Mouse (Mus musculus) kidney, embryonic 16.5 days (tissue): ENCODE results near the gene Napb. TPM values are rescaled to one million over a fixed set of nuclear protein-coding genes. Genes with fewer than 3 reads are reported as not detected.

Source experiments
- ATAC-seq: fragments of 200-750 bp; cut with Nextera tagmentation; 2 replicates; pipeline ENCODE4 v1.8.0; 2017; ENCODE audit warnings: moderate TSS enrichment; ENCODE audit not compliant: low FRiP score, low TSS enrichment
- H3K27ac ChIP-seq: fragments of 300-500 bp; sonication (generic); 2 replicates; pipeline ENCODE4 v1.5.1; 2014; ENCODE audit warnings: low read length
- H3K27me3 ChIP-seq: fragments of 300-500 bp; sonication (generic); 2 replicates; pipeline ENCODE4 v1.6.1; 2014; ENCODE audit warnings: low read length, control low read depth, mixed read lengths; ENCODE audit not compliant: insufficient read depth
- H3K36me3 ChIP-seq: fragments of 300-500 bp; sonication (generic); 2 replicates; pipeline ENCODE4 v1.6.1; 2014; ENCODE audit warnings: low read length, control low read depth, mixed read lengths; ENCODE audit not compliant: insufficient read depth
- H3K4me1 ChIP-seq: fragments of 300-500 bp; sonication (generic); 2 replicates; pipeline ENCODE4 v1.6.1; 2014; ENCODE audit warnings: low read length, control low read depth, mixed read lengths; ENCODE audit not compliant: insufficient read depth
- H3K4me2 ChIP-seq: fragments of 300-500 bp; sonication (generic); replicated peaks from 2 replicates; pipeline ENCODE4 v1.6.1; 2014; ENCODE audit warnings: low read depth, low read length
- H3K4me3 ChIP-seq: fragments of 300-500 bp; sonication (generic); 2 replicates; pipeline ENCODE4 v1.5.1; 2014; ENCODE audit warnings: mild to moderate bottlenecking, low read length
- H3K9ac ChIP-seq: fragments of 300-500 bp; sonication (generic); replicated peaks from 2 replicates; pipeline ENCODE4 v1.6.1; 2014; ENCODE audit warnings: low read length
- H3K9me3 ChIP-seq: fragments of 300-500 bp; sonication (generic); 2 replicates; pipeline ENCODE4 v1.6.1; 2016; ENCODE audit warnings: low read length, control low read depth
- WGBS: fragments of 180-500 bp; shearing (Covaris S2); extraction: QIAGEN DNeasy Blood & Tissue Kit; methylation state at CpG from one replicate; pipeline ENCODE4 v1.1.7; 2014; 5-methylcytosine and 5-hydroxymethylcytosine counted together
- polyA plus RNA-seq: library from polyadenylated mRNA; unstranded; fragments of >200 nt; fragmentation: Nextera tagmentation; extraction: Ambion mirVana; gene quantifications from 2 replicates; pipeline ENCODE4 v1.2.1, GENCODE M21; 2015

Gene Napb
- polyA plus RNA-seq, 1 experiment from 2014 or later: 2.5 TPM

DNA sequence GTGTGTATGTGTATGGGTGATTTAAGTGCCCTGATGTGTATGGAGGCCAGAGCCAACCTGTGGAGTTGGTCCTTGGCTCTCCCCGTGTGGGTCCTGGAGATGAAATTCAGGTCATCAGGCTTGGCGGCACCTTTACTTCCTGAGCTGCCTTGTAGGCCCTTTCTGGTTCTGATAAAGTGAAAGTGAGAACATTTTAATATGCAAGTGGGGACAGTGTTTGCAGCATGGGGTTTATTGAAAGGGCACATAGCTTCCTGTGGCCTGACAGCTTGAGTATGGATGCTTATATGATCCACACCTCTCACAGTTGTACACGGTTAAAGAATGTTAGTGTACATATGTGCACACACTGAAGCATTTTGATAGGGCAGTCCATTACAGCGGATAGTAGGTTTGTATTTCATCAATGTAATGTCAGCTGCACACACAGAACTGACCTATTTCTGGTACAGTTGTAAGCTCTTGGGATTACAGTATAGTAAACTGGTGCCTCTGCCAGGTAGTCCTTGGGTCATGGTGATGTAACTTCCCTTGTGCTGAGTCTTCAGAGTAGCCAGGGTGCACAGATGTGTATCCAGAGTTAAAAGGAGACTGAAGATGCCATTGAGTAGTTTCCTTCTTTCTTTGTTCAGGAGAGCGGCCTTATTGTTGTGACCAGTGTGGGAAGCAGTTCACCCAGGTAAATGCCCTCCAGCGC, 42.7 kb downstream of the Napb start:
- no peak overlapping the region for H3K9ac ChIP-seq
- no peaks in the 10 kb centered on the region for H3K4me1 ChIP-seq
- H3K9me3 ChIP-seq: no peaks in the 10 kb centered on the region
- WGBS: 92% methylated on average over 6 of the region's 6 CpGs
- H3K27ac ChIP-seq: no peak overlapping the region
- H3K4me2 ChIP-seq: no peak overlapping the region
- no peak overlapping the region for H3K4me3 ChIP-seq
- no peaks in the 10 kb centered on the region for H3K27me3 ChIP-seq
- H3K36me3 ChIP-seq: peaks cover 59% of the 10 kb centered on the region
- ATAC-seq: no peak

DNA sequence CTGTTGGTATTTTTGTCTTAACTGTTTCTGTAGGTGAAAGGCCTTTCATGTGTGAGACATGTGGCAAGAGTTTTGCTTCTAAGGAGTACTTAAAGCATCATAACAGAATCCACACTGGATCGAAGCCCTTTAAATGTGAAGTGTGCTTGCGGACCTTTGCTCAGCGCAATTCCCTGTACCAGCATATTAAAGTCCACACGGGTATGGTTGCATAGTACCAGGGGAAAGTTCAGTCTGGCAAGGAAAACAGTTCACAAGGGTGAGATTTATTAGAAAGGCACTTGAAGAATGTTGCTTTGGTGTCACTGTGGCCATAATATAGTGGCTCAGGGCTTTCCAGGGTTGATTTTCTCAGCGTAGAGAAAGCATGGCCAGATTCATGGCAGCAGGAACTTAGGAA, 44.3 kb downstream of the Napb start:
- Histone ChIP-seq H3K4me1 (no peaks in the 10 kb centered on the region), H3K27me3 (no peaks in the 10 kb centered on the region), H3K4me2 (no peak overlapping the region), H3K36me3 (peaks cover 65% of the 10 kb centered on the region), H3K27ac (no peak overlapping the region), H3K9ac (no peak overlapping the region), H3K4me3 (no peak overlapping the region), H3K9me3 (no peaks in the 10 kb centered on the region)
- WGBS: 77% methylated on average over 5 of the region's 5 CpGs
- ATAC-seq: no peak

DNA sequence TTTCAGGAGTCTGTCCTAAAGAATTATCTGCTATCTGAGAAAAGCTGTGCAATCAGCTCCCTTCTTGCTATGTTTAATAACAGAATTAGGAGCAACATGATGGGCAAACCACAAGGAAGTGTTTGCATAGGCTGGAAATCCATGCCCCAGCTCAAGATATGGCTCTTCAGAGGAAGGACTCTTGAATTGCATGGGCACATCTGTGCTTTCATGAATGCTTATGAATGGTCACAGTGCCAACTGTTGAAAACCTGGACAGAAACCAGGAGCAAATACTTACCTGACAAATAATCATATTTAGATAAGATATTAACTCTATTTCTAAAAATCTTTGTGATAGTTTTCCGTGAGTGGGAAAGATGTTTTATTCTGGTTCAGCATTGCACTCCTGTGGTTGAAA, 45.4 kb downstream of the Napb start:
- Histone ChIP-seq H3K36me3 (peaks cover 58% of the 10 kb centered on the region), H3K4me1 (peaks cover 7% of the 10 kb centered on the region), H3K4me2 (no peak overlapping the region), H3K27me3 (no peaks in the 10 kb centered on the region), H3K27ac (no peak overlapping the region), H3K4me3 (no peak overlapping the region), H3K9ac (no peak overlapping the region), H3K9me3 (no peaks in the 10 kb centered on the region)
- ATAC-seq: no peak
- WGBS: 98% methylated on average over 1 of the region's 1 CpGs

DNA sequence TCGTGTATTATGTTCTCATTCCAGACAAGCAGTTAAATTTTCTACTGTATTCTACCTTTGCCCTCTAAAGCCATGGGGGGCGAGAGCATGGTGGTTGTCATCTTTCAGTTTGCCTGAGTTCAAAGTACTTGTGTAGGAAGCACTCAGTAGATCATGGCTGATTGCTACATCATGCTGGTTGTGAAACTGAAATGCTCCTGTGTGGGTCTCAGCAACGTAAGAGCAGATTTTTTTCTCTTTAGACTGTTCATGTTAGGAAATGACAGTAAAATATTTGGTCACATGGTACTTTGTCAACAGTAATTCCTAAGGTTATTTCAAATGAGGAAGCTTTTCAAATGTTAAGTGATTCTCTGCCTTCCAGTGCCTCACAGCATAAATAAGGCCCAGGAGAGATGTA, 46.6 kb downstream of the Napb start:
- no peak overlapping the region for H3K4me3 ChIP-seq
- H3K36me3 ChIP-seq: peaks cover 48% of the 10 kb centered on the region
- H3K4me1 ChIP-seq: peaks cover 10% of the 10 kb centered on the region
- H3K27me3 ChIP-seq: no peaks in the 10 kb centered on the region
- no peak overlapping the region for H3K9ac ChIP-seq
- H3K9me3 ChIP-seq: no peaks in the 10 kb centered on the region
- 92% methylated on average over 3 of the region's 3 CpGs for WGBS
- no peak overlapping the region for H3K4me2 ChIP-seq
- no peak overlapping the region for H3K27ac ChIP-seq
- ATAC-seq: no peak

DNA sequence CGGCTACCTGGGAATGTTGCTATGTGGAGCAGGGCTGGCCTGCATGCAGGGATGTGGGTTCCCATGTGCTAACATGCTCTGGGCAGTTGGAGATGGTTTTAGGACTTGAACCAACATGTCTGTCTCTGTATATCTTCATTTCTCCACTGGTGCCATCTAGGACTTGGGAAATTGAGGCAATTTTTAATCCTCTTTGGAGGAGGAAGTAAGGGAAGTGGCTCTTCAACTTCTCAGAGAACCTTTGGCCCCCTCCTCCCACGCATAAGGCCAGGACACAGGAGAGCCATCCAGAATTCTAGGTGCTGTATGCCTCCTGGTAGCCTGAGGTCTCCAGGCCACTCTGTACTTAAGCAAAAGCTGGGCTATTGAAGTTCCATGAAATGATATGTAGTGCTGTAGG, 47.3 kb downstream of the Napb start:
- no peak overlapping the region for H3K4me2 ChIP-seq
- ATAC-seq: no peak
- peaks cover 41% of the 10 kb centered on the region for H3K36me3 ChIP-seq
- peaks cover 13% of the 10 kb centered on the region for H3K4me1 ChIP-seq
- H3K9me3 ChIP-seq: no peaks in the 10 kb centered on the region
- H3K27me3 ChIP-seq: no peaks in the 10 kb centered on the region
- no peak overlapping the region for H3K27ac ChIP-seq
- WGBS: 94% methylated on average over 2 of the region's 2 CpGs
- H3K4me3 ChIP-seq: no peak overlapping the region
- H3K9ac ChIP-seq: no peak overlapping the region

DNA sequence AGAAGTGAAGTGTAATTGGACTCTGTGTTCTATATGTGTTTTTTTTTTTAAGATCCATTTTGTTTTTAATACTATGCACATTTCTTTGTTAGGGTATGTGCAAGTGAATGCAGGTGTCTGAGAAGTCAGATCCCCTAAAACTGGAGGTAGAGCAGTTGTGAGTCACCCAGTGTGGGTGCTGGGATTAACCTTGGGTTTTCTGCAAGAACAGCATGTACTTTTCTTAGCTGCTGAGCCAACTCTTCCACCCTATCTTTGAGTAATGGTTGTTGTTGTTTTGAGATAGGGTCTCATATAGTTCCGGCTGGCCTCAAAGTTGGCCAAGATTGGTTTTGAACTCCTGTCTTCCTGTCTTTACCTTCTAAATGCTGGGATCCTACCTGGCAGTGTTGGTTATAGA, 49.2 kb downstream of the Napb start:
- Histone ChIP-seq H3K9me3 (no peaks in the 10 kb centered on the region), H3K36me3 (peaks cover 29% of the 10 kb centered on the region), H3K27ac (no peak overlapping the region), H3K4me3 (no peak overlapping the region), H3K9ac (no peak overlapping the region), H3K4me1 (peaks cover 30% of the 10 kb centered on the region), H3K27me3 (no peaks in the 10 kb centered on the region), H3K4me2 (no peak overlapping the region)
- no peak for ATAC-seq
- 82% methylated on average over 1 of the region's 1 CpGs for WGBS

DNA sequence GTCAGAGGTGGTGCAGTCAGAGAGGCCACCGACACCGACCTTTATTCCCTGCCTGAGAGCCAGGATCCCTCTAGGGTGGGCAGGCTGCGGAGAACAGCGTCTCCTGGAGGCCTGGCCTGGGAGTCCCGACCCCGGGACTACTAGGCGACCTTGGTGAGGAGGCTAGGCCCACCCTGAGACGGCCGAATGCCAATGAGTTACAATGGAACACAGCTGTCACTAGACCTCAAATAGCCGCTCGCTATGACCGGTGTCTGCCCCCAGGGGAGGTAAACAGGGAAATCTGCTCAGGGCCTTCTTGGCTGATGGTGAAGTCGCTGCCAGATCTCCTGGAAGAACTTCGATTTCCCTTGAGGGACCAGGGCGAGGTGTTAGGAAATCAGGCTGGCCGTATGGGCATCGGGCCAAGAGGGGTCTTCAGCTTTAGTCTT, 50.8 kb downstream of the Napb start:
- WGBS: 7% methylated on average over 17 of the region's 17 CpGs
- H3K4me3 ChIP-seq: peak overlapping the region; percentile 63
- H3K36me3 ChIP-seq: peaks cover 26% of the 10 kb centered on the region
- H3K9ac ChIP-seq: peak overlapping the region; percentile 80
- no peaks in the 10 kb centered on the region for H3K9me3 ChIP-seq
- H3K4me1 ChIP-seq: peaks cover 37% of the 10 kb centered on the region
- no peaks in the 10 kb centered on the region for H3K27me3 ChIP-seq
- H3K4me2 ChIP-seq: peak overlapping the region; percentile 80
- peak; percentile 56 for ATAC-seq
- peak overlapping the region; percentile 75 for H3K27ac ChIP-seq

DNA sequence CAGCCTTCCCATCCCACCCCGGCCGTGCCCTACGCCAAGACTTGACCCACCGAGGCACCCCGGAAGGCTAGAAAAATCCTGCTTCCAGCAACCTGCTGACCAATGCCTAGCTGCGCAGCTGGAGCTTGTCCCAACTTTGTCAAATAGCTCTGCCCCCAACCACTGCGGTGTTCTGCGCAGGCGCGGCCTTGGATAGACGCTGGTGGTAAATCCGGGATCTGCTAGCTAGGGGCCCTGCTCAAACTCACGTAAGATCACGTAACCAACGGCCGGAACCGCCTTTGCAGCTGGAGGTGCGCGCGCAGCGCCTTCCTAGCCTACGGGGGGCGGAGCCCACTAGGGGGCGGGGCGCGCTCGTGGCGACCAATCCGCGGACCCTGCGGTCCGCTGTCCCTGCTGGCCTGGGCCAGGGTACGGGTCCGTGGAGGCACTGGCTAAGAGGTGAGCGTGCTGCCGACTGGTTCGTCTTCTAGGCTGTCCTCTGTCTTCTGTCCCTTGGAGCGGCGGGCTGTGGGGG, 51.4 kb downstream of the Napb start, which contains the start of gene Gzf1:
Gene Gzf1, plus strand, starts transcription at position 249 of the 517 bp plus-strand sequence.
- Histone ChIP-seq H3K4me1 (peaks cover 37% of the 10 kb centered on the region), H3K27ac (peak within 1 kb of the TSS; percentile 96), H3K4me2 (peak within 1 kb of the TSS; percentile 80), H3K36me3 (peaks cover 26% of the 10 kb centered on the region), H3K9ac (peak within 1 kb of the TSS; percentile 80), H3K9me3 (no peaks in the 10 kb centered on the region), H3K27me3 (no peaks in the 10 kb centered on the region), H3K4me3 (peak within 1 kb of the TSS; percentile 63)
- peak; percentile 95 for ATAC-seq
- WGBS: under 1% methylated on average over 39 of the region's 39 CpGs

DNA sequence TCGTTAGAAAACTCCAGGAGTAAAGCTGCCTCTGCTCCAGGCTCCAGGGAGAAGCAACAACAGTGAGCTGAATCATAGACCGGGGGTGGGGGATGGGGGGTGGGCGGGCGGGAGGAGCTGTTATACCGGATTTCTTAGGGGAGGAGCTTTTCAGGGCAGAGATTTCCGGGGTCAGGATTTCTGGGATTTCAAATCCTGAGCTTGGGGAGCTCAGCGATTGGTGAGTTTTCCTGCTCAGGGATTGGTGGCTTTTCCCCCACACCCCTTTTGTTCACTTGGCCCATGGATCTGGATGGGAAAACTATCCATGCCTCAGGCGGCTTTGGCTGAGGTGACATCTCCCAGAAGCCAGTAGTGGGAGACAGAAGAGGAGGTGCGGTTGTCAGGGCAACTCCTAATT, 52.9 kb downstream of the Napb start:
- Histone ChIP-seq H3K9ac (peak overlapping the region; percentile 18; the same call in 1 of the 2 replicates), H3K9me3 (no peaks in the 10 kb centered on the region), H3K4me1 (peaks cover 38% of the 10 kb centered on the region), H3K4me3 (peak overlapping the region; percentile 22; the same call in 1 of the 2 replicates), H3K27me3 (no peaks in the 10 kb centered on the region), H3K4me2 (peak overlapping the region; percentile 60), H3K27ac (peak overlapping the region; percentile 96), H3K36me3 (peaks cover 28% of the 10 kb centered on the region)
- ATAC-seq: peak; percentile 25; the same call in 1 of the 2 replicates
- WGBS: 3% methylated on average over 9 of the region's 9 CpGs

DNA sequence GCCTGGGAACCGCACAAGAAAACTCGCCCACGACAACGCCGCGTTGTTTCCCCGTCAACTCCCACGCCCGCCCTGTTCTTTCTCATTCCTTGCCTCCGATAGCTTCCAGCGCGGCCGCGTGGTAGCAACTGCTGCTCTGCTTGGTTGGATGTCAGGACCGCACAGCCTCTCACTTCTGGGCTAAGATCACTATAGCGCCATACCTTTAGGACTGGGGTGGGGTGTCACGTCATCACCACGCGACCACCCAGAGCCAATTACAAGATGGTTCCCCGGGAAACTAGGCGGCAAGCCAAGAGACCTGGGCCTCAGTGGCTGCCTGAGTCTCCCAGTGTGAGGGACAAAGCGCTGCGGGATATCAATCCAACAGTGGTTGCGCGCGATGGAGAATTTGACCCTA, 54.5 kb downstream of the Napb start:
- H3K4me2 ChIP-seq: peak overlapping the region; percentile 60
- H3K9me3 ChIP-seq: no peaks in the 10 kb centered on the region
- H3K36me3 ChIP-seq: peaks cover 19% of the 10 kb centered on the region
- peak; percentile 10; the same call in 1 of the 2 replicates for ATAC-seq
- H3K9ac ChIP-seq: peak overlapping the region; percentile 73
- WGBS: 10% methylated on average over 26 of the region's 26 CpGs
- no peaks in the 10 kb centered on the region for H3K27me3 ChIP-seq
- peak overlapping the region; percentile 55 for H3K4me3 ChIP-seq
- H3K27ac ChIP-seq: peak overlapping the region; percentile 96
- peaks cover 51% of the 10 kb centered on the region for H3K4me1 ChIP-seq
